Mouse (Mus musculus): ENCODE measurements at regions not wholly inside any gene's neighbourhood (a gene's known extent, or its start where the extent isn't known, plus 50 kb on each side); places are given as distances from the start of the nearest gene placed in this dataset.
A peak's percentile ranks its signal among the peaks of the same experiment; 100 is the strongest.

- H3K36me3 ChIP-seq (ENCODE audit: insufficient read depth): no peaks in the 10 kb centered on the region
- DNase-seq (no peak), ATAC-seq (no peak)
- no peak overlapping the region for H3K4me3 ChIP-seq (ENCODE audit: low read depth, low read length)
- no peak overlapping the region for H3K9ac ChIP-seq
- H3K27ac ChIP-seq (ENCODE audit: low read depth, low read length): no peak overlapping the region
- H3K4me1 ChIP-seq (ENCODE audit: insufficient read depth): no peaks in the 10 kb centered on the region
- H3K4me2 ChIP-seq (ENCODE audit: low read depth): no peak overlapping the region
- H3K9me3 ChIP-seq (ENCODE audit: low read length): no peaks in the 10 kb centered on the region
- 74% methylated on average over 2 of the region's 2 CpGs for WGBS
- TF ChIP-seq CTCF (IDR thresholded peaks at IDR 0.05; ENCODE audit: low read depth): no peak
- no peaks in the 10 kb centered on the region for H3K27me3 ChIP-seq (ENCODE audit: insufficient read depth, low read length)
These were observed 206.8 kb upstream of the Hey2 start for GRCm38 (mm10) chr10:31049352-31049751.

GRCm38 (mm10) chr10:31035611-31036010, 193.0 kb upstream of the Hey2 start:
- WGBS: 80% methylated on average over 4 of the region's 4 CpGs

DNA sequence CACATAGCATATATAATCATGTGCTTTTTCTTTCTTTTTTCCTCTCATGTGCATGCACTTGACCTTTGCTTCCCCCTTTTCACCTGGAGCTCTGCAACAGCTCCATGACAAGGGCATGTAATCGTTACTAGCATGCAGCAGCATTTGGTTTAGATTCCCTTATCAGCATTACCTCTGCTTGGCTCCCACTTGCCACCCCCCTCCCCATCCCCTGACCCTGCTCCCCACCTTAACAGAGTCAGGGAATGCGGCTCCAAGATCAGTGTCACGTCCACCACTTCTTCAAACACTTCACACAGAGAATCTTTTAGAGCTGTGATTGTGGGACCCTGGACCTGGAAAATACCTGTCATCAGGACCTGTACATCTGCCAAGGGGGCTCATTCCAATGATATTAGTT, 192.2 kb upstream of the Hey2 start:
- Histone ChIP-seq H3K27me3 (ENCODE audit: insufficient read depth, low read length) (no peaks in the 10 kb centered on the region), H3K36me3 (ENCODE audit: insufficient read depth) (no peaks in the 10 kb centered on the region), H3K4me3 (ENCODE audit: low read depth, low read length) (no peak overlapping the region), H3K4me1 (ENCODE audit: insufficient read depth) (no peaks in the 10 kb centered on the region), H3K9ac (no peak overlapping the region), H3K4me2 (ENCODE audit: low read depth) (no peak overlapping the region), H3K9me3 (ENCODE audit: low read length) (no peaks in the 10 kb centered on the region), H3K27ac (ENCODE audit: low read depth, low read length) (no peak overlapping the region)
- DNase-seq: no peak
- ATAC-seq: no peak
- no peak for TF ChIP-seq CTCF (IDR thresholded peaks at IDR 0.05; ENCODE audit: low read depth)
- WGBS: 70% methylated on average over 3 of the region's 3 CpGs

More at GRCm38 (mm10) chr10:31035611-31036010, 193.0 kb upstream of the Hey2 start:
- DNase-seq: no peak
- H3K27ac ChIP-seq (ENCODE audit: low read depth, low read length): no peak overlapping the region
- ATAC-seq: no peak
- H3K36me3 ChIP-seq (ENCODE audit: insufficient read depth): no peaks in the 10 kb centered on the region
- H3K4me3 ChIP-seq (ENCODE audit: low read depth, low read length): no peak overlapping the region
- TF ChIP-seq CTCF (IDR thresholded peaks at IDR 0.05; ENCODE audit: low read depth): no peak
- H3K4me1 ChIP-seq (ENCODE audit: insufficient read depth): no peaks in the 10 kb centered on the region
- H3K4me2 ChIP-seq (ENCODE audit: low read depth): no peak overlapping the region
- H3K9ac ChIP-seq: no peak overlapping the region
- H3K27me3 ChIP-seq (ENCODE audit: insufficient read depth, low read length): no peaks in the 10 kb centered on the region
- no peaks in the 10 kb centered on the region for H3K9me3 ChIP-seq (ENCODE audit: low read length)

- no peaks in the 10 kb centered on the region for H3K36me3 ChIP-seq (ENCODE audit: insufficient read depth)
- ATAC-seq: peak; percentile 61; the same call in 1 of the 2 replicates
- no peak overlapping the region for H3K9ac ChIP-seq
- WGBS: 67% methylated on average over 2 of the region's 2 CpGs
- no peak for DNase-seq
- H3K4me3 ChIP-seq (ENCODE audit: low read depth, low read length): no peak overlapping the region
- H3K4me2 ChIP-seq (ENCODE audit: low read depth): no peak overlapping the region
- H3K27me3 ChIP-seq (ENCODE audit: insufficient read depth, low read length): no peaks in the 10 kb centered on the region
- TF ChIP-seq CTCF (IDR thresholded peaks at IDR 0.05; ENCODE audit: low read depth): no peak
- no peaks in the 10 kb centered on the region for H3K9me3 ChIP-seq (ENCODE audit: low read length)
- no peaks in the 10 kb centered on the region for H3K4me1 ChIP-seq (ENCODE audit: insufficient read depth)
- H3K27ac ChIP-seq (ENCODE audit: low read depth, low read length): no peak overlapping the region
These were observed 188.1 kb upstream of the Hey2 start for GRCm38 (mm10) chr10:31030676-31031075.

DNA sequence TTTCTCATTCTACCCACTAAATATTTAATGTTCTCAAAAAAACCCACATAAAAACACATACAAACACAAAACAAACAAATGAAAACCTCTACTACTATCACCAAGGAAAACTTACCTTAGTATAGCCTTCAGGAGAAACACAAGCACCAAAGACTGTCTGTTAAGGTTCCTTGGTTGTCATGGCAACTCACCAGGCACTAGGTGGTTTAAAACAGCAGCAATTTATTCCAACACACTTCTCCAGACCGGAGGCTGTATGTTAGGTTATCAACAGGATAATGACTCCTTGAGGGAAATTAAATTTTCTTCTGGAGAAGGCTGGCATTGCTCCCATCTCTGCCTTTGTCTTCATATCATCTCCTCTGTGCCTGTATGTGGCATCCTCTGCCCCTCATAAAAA, 183.8 kb upstream of the Hey2 start:
- Histone ChIP-seq H3K4me3 (ENCODE audit: low read depth, low read length) (no peak overlapping the region), H3K4me1 (ENCODE audit: insufficient read depth) (no peaks in the 10 kb centered on the region), H3K27me3 (ENCODE audit: insufficient read depth, low read length) (no peaks in the 10 kb centered on the region), H3K27ac (ENCODE audit: low read depth, low read length) (no peak overlapping the region), H3K36me3 (ENCODE audit: insufficient read depth) (no peaks in the 10 kb centered on the region), H3K9ac (no peak overlapping the region), H3K9me3 (ENCODE audit: low read length) (no peaks in the 10 kb centered on the region), H3K4me2 (ENCODE audit: low read depth) (no peak overlapping the region)
- DNase-seq: peak; percentile 27
- peak; percentile 66 for ATAC-seq
- TF ChIP-seq CTCF (IDR thresholded peaks at IDR 0.05; ENCODE audit: low read depth): no peak
- WGBS: 23% methylated on average over 1 of the region's 1 CpGs

DNA sequence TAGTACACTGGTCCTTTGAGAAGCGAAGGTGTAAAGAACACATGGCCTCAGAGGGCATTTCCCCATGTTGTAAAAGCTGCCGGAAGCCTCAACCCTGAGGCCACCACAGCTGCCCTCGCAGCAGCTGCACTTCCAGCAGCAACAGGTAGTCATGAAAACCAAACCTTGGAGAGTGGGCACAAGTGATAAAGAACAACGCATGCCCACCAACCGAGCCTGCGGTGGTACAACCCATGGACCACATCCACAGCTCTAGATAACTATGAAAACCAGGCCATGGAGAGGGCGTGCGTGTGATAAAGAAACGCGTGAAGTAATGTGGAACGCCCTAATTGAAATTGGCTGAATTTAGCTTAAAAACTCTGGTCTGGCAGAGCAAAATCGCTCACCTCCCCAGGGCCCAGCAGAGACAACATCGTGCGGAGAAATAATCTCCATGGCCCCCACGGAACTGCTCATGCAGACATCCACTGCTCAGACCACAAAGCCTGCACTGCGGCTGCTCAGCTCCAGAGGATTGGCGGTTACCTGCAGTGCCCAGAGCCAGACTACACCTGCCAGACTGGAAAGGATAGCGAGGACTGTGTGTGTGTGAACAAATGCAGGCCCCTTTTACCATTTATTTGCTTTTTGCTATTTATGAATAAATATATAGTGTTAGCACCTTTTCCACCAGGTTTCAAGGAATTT, 170.2 kb upstream of the Hey2 start:
- ATAC-seq (no peak), DNase-seq (no peak)
- no peak overlapping the region for H3K9ac ChIP-seq
- H3K9me3 ChIP-seq (ENCODE audit: low read length): no peaks in the 10 kb centered on the region
- H3K36me3 ChIP-seq (ENCODE audit: insufficient read depth): no peaks in the 10 kb centered on the region
- H3K27me3 ChIP-seq (ENCODE audit: insufficient read depth, low read length): no peaks in the 10 kb centered on the region
- H3K4me1 ChIP-seq (ENCODE audit: insufficient read depth): no peaks in the 10 kb centered on the region
- H3K4me3 ChIP-seq (ENCODE audit: low read depth, low read length): no peak overlapping the region
- 90% methylated on average over 18 of the region's 18 CpGs for WGBS
- TF ChIP-seq CTCF (IDR thresholded peaks at IDR 0.05; ENCODE audit: low read depth): no peak
- H3K27ac ChIP-seq (ENCODE audit: low read depth, low read length): no peak overlapping the region
- no peak overlapping the region for H3K4me2 ChIP-seq (ENCODE audit: low read depth)

- WGBS: 91% methylated on average over 1 of the region's 1 CpGs
- Histone ChIP-seq H3K4me1 (ENCODE audit: insufficient read depth) (no peaks in the 10 kb centered on the region), H3K27me3 (ENCODE audit: insufficient read depth, low read length) (no peaks in the 10 kb centered on the region), H3K27ac (ENCODE audit: low read depth, low read length) (no peak overlapping the region), H3K4me2 (ENCODE audit: low read depth) (no peak overlapping the region), H3K9me3 (ENCODE audit: low read length) (no peaks in the 10 kb centered on the region), H3K36me3 (ENCODE audit: insufficient read depth) (no peaks in the 10 kb centered on the region), H3K9ac (no peak overlapping the region), H3K4me3 (ENCODE audit: low read depth, low read length) (no peak overlapping the region)
- no peak for DNase-seq
- no peak for ATAC-seq
- TF ChIP-seq CTCF (IDR thresholded peaks at IDR 0.05; ENCODE audit: low read depth): no peak
These were observed 167.3 kb upstream of the Hey2 start for GRCm38 (mm10) chr10:31009955-31010254.

Measured in forebrain, postnatal 0 days (tissue).